Mouse (Mus musculus): ENCODE data around the gene Zfx.

Zfx gene

DNA sequence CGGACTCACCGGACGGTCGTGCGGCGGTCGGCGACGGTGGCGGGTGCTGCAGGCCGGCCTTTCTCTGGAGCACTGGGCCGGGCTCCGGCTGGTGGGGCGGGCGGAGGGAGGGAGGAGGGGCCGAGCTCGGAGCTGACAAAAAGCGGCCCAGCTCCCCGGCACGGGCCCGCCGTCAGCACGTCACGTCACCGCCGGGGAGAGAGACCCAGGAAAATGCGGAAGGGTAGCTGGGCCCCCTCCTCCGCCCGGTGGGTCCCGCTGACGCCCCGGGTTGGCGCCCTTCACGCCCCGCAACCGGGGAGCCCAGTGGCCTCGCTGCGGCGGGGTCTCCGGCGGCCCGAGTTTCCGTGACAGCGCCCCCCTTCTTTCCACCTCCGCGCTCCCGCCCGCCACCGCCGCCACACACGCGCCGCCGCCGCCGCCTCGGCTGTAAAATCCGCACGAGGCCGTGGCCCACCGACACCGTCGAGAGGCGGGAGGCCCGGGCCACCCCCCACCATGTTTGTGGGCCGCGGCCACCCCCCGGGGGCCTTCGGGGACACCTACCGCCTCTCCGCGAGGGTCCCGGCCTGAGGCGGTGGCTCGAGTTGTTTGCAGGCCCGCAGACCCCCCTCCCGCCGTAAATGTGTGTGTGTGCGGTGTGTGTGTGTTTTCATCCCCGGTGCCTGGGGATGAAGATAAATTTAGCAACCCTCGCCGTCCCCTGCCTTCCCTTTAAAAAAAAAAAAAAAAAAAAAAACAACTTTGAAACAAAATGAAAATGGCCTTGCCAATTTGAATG, at the start of gene Zfx:
Zfx (minus strand) TSS at position 644 of the 781 bp plus-strand sequence.
- peak; percentile 52 for DNase-seq

DNA sequence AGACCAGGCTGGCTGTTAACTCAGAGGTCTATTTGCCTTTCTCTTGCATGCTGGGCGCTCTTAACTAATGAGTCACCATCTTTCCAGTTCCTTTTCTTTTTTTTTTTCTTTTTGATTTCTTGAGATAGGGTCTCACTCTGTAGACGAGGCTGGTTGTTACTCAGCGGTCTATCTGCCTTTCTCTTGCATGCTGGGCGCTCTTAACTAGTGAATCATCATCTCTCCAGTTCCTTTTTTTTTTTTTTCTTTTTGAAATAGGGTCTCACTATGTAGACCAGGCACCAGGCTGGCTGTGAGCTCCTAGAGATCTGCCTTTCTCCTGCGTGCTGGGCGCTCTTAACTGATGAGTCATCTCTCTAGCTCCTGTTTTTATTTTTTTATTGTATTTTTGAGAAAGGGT, 45.8 kb upstream of the Zfx start:
- no peak for DNase-seq

DNA sequence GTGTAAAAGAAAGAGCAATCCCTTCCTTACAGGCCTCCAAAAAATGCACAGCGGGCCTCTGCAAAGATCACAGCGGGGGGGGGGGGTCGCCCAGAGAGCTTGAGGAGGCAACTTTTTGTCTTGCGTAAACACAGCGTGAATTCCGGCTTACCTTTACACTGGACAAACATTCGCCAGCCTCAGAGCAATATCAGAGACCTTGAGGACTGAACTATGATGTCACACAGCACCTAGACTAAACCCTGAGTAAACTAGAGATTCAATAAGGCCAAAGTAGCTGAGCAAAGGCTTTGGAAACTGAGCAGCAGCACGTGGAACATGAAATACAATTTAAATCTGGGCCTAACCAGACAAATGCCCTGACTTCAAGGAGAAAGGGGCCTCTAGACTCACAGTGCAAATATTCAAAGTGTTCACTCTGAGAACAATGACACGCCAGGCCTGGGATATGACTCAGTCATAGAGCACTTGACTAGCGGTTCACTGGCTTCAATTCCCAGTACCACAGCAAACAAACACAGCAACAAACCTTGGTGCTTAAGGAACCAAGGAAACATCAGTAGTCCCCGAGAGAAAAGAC, 28.8 kb upstream of the Zfx start:
- no peak for DNase-seq

DNA sequence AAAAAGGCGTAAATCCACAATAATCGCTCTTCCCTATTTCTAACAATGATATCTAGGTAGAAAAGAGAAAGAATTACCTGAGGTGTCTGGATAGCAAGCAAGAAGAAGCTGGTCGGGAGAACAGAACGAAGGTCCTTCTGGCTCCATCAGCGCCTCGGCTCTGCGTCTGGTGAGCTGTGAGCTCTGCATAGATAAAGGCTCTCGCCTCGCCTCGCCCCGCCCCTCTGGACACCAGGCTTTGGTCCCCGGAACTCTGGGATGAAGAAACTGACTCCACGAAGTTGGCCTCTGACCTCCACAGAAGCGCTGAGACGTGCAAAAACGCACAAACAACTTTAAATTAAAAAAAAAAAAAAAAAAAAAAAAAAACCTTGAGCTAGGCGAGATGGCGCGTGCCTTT, 27.0 kb upstream of the Zfx start:
- DNase-seq: no peak

DNA sequence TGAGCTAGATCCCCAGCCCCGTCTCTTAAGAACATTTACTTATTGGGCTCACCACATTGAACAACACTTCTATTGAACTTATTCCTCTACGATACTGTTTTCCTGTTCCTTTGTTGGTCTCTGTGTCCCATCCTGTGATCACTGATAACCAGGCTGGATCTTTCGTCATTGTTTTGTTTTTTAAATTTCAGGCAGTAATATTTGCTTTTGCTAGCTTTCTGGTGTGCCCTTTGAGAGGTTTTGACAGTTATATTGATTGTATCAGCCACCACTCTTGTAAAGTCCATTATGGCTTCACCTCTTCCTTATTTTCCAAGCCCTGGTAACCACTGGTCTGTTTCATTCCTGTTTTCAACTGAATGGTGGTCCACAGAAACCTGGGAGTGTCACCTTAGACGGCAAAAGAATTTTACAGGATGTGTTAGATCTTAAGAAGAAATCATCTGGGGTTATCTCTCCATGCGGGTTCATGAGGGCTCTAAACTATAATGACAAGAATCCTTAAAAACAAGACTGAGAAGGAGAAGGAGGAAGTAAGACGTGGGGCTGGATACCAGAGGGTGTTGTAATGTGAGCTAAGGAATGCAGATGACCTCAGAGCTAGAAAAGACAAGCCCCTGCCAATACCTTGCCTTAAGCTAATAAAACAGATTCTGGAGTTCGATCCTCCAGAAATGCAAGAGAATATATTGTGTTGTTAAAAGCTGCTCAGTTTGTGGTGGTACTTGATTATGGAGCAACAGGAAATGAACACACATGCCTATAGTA, 18.7 kb upstream of the Zfx start:
- DNase-seq: no peak

DNA sequence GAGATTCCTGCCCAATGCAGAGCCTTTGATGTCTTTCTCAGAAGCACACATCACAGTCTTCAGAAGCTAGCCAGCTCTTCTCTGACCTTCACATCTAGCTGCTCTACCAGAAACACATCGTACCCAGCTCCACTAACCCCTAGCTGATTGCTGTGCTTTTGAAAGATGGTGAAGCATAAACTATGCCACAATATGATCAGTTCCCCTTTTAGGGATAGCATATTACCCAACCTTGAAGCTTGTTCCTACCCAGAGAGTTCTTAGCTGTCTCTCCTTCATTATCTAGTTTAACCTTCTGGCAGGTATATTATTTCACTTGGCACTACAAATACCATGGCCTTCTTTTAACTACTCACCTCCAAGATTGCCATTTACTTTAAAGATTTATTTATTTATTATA, 16.6 kb upstream of the Zfx start:
- no peak for DNase-seq

DNA sequence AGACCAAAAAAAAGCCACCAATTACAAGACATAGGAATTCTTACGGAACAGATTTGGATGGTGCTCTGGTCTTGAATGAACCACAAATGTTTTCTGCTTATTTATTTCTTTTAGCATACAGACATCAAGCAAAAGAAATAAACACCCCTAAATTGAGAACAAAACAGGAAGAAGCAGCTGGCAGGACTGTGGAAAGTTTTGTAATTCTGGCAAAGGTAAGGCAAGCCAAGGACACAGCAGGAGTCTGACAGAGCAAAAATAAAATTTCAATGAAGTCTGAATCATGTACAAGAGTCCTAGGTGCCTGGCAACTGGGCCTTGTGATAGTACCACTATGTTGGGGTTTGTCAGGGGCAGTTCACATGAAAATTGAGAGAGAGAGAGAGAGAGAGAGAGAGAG, 14.8 kb upstream of the Zfx start:
- no peak for DNase-seq

DNA sequence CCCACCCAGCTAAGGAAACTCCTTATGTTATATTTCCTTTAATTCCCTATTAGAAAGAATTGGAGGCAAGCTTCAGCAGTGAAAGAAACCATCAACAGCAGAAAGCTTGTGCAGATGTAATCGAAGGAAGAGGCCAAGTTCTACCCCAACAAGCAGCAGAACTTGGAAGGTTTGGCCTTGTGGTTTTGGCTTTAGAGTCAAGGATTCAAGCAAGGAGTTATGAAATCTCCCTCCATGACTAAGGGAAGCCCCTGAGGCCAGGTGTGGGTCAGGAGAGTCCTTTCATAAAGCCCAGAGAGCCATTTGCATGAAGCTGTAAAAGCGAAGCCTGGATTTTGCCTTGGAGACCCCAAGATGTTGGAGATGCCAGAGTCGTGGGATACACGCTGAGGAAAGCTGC, 11.6 kb upstream of the Zfx start:
- no peak for DNase-seq

DNA sequence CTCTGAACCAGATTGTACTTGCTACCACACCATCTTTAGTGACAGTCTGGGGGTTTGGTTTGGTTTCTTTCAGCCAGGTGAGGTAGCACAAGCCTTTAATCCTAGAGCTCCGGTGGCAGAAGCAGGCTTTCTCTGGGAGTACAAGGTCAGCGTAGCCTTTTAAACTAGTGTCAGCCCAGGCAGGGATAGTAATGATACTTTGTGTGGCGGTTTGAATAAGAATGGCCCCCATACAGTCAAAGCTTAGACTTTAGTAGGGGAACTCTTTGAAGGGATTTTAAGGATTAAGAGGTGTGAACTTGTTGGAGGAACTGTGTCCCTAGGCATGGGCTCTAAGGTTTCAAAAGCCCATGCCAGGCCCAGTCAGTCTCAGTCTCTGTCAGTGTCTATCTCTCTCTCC, 10.0 kb upstream of the Zfx start:
- DNase-seq: no peak

DNA sequence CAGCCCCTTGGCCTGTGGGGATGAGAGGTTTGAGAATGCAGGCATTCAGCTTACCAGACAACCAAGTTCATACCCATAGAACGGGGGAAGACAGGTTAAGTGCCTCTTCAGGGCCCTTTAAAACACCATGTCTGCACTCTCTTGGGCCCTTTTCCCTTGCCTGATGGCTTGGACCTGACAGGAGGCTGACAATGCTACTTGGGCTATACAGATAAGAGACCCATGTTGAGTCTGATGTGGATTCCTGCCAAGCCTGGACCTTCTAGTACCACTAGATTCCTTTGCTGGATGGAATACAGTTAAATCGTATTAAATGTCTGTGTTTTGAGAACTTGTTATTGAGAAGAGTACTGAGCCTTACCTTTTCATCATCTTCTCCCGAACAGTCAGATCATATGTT, 8.7 kb upstream of the Zfx start:
- DNase-seq: no peak

DNA sequence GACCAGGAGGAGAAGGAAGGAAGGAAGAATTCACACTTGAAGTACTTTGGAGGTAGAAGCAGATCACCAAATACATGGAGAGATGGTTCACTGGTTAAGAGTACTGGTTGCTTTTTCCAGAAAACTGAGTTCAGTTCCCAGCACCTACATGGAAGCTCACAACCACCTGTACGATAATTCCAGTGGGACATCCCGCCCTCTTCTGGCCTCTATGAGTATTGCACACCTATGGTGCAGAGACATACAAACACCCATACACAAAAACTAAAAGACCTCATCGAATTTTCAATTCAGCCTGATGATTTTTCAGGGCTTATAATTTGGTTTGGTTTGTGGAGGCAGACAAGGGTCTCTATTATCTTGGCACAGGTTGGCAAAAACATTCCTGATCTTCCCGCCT, 6.2 kb upstream of the Zfx start:
- no peak for DNase-seq

DNA sequence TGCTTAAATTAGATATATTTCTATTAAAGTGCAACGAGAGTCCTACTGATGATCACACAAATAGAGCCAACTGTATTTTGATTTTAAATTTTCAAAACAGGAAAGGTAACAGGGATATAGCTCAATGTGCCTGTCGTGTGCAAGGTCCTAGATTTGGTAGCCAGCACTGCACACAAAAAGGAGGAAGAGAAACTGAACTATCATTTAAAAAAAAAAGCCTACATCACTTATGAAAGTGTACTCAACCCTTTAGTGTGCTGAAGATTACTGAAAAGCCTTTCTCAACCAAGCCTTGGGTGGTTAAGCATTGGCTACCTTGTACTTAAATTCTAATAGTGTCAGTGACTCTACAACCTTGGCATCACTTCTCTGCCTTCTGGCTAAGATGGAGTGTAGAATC, 2.4 kb upstream of the Zfx start:
- no peak for DNase-seq

DNA sequence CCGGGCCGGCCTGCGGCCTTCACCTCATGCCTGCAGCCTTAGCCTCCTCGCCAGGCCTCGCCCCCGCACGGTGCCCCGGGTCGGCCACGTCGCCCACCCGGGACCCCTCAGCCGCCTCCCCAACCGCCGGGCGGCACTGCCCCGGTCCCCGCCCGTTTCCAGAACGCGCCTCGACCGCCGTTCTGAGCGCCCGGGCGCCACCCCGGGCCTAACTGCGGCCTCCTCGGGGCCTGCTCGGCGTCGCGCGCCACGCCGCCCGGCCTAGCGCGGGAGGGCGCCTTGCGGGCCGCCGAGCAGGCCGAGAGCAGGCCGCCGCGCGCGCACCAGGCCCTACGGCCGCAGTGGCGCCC, 818 bp downstream of the Zfx start:
- no peak for DNase-seq

DNA sequence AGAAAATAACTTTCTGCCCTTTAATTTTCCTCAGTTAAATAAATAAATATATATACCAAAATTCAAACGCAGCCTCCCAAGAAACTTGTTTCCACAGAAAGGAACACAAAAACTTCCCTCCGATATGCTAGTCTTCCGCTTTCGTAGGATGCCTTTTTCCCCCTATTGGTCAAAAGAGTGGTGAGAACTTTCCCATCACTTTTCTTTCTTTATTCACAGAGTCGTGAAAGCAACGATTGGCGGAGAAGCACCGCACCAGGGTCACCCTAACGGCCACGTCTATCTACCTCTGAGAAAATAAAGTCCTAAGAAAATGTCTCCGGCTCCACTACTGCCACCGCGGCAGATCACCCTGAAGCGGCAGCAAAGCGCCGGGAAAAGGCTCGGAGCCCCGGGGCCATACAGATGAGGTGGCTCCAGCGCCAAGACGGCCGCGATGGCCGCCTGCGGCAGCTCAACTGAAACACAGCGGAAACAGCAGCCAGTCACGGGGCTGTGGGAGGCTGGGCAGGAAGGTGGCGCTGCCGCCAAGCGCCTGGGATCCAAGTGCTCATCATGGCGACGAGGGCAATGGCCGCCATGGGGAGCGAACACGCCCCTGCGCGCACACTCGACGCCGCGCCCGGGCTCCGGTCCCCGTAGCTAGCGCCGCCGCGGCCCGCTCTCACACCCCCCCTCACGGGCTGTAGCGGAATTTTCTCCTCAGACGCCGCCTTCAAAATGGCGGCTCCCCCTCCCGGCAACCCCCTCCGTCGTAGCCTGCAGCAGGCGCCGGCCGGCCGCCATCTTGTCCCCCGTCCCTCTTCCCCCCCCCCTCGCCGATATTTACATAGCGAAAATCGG, 1.4 kb downstream of the Zfx start:
- peak; percentile 89 for DNase-seq

DNA sequence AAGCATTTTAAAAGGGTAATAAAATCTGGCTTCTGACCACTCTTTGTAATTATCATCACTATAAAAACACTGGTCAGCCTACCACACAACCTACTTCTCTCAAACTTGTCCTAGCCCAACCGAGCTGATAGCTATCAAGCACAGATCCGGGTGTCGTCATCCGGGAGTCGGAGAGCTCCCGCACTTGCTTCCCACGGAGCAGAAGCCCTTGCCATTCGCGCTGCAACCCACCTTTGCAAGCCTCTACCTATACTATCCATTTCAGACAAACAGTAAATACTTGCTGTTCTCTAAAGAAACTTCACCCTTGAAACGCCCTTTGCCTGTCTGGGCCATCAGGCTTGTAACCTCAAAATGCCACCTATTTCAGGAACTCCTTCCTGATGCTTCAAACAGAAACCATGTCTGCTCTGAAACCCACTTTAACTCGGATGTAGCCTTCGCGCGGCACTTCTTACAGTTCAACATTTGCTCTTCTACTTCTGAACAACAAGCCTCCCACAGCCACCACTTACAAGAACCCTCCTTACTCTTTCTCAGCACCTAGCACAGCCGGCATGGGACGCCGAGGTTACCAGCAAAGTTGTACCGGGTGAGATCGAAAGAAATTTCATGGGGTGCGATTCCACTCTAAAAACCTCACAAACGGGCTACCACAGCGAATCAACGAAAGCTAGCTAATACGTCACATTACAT, 2.2 kb downstream of the Zfx start:
- peak; percentile 18 for DNase-seq

DNA sequence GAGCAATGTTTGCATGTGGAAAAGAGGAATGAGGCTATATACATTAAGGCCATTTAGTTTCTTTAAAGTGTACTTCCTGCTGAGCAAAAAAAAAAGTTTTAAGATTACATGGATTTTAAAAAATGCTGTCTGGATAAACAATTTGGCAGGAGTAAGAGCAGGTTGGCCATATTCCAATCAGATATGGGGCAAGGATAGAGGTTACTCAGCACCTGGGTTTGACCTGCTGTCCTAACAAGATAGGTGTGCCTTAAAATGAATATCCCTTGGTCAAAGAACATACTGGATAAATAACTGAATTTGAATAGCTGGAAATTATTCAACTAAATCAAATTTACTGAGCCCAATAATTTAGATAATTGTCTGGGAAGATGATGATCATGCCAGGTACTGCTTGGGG, 5.2 kb downstream of the Zfx start:
- DNase-seq: peak; percentile 18

DNA sequence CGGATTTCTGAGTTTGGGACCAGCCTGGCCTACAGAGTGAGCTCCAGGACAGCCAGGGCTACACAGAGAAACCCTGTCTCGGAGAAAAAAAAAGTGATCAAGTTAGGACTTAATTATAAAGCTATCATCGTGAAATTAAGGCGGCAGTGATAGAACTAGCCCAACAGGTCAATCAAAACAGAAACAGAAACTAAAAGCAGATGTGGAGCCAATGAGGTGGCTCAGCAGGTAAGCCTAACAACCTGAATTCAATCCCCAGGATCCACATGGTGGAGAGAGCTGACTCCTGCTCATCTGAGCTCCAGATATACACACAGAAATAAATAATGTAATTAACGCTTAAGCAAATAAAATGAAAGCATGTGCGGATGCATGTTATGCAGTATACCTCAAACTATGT, 7.6 kb downstream of the Zfx start:
- DNase-seq: no peak

DNA sequence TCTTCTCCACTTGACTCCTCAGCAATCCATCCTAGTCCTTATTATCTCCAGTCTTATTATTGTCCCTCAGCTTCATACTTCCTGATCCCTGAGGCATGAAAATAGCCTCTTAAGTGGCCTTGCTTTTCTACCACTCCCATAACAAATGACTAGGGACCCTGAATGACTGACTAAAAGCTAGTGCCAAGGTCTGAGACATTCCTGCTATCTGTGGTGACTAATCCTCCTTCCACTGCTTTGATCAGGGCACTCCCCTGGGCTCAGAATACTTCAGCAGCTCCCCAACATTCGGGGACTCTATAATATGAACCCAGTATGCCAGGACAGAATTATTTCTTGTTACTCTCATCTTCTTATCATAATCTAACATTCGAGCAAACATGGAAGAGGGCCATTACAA, 17.5 kb downstream of the Zfx start:
- no peak for DNase-seq

DNA sequence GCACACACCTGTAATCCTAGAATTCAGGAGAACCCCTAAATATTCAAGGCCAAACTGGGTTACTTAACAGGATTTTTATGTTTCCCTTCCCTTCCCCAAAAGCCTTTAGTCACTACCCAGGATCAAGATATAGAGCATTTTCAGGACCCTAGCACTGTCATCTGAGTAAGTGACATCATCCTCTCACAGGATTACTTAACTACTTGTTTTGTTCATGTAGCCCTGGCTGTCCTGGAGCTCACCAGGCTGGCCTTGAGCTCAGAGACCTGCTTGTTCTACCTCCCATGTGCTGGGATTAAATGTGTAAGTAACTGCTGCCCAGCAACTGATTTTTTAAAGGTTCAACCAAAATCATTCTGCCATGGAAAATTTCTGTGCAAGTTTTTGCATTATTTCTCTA, 20.6 kb downstream of the Zfx start:
- no peak for DNase-seq

DNA sequence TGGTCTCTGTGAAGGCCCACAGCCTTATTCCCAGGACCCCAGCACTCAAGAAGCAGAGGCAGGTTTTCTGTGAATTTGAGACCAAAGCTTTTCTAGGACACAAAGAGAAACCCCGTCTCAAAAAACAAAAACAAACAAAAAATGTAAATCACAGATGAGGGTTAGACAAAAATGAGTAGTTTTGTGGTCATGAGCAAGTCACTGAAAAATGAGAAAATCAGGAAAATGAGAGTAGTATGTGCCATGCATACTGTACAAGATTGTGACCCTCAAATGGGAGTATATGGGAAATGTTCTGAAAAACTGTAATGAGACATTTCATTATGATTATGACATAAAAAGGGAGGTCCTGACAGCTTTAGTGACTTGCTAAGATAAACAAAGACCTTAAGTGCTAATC, 22.9 kb downstream of the Zfx start:
- no peak for DNase-seq

DNA sequence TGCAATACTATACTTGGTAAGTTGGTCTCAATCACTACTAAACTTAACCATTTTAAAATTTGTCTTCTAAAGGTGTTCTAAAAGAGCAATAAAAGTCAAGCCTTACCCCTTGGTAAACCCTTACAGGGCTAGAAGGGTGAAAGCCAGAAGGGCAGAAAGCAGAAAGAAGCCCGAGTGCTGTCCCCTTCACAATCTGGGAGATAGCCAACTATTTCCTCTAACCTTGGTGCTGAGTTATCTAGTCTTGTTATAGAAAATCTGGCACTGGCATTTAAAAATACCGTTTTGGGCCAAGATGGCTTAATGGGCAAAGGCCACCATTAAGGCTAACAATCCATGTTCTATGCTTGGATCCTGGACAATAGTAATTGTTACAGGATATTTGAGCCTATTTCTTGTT, 32.5 kb downstream of the Zfx start:
- DNase-seq: no peak

DNA sequence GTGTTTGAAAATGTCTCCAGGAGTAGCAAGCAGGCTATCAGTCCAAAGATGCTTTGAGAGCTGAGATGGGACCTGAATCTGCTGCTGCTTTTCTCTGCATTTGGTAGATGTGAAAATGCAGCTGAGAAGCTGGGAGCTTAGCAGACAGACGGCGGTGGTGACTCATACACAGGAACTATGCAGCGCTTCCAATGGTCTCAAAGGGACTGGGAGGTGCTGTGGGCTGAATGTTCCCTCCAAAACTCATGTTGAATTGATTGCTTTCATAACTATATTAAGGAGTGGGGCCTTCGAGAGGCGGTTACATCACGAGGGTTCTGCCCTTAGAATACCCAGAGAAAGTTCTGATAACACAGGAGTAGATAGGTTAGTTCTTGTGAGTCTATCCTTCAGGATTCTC, 62.3 kb downstream of the Zfx start:
- DNase-seq: no peak

DNA sequence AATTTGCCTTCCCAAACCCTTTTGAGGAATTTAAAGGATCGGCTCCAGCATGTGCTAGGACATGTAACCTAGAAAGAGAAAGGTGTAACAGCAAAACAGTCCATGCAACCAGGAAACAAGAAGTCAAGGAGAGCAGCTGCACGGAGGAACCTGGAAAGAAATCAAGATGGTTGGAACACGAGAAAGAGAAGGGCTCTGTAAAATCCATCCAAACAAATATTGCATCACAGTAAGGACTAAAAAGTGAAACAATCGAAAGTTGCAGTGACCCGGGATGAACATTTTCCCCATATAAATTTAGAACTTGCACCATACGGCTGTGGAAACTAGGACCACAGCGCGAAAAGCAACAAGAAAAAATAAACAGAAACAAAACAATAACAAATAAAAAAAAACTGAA, 62.8 kb downstream of the Zfx start:
- DNase-seq: no peak

Data from kidney, adult 9 months (tissue).